Mouse (Mus musculus): ENCODE results near the gene Zdhhc25. TPM values are rescaled to one million over a fixed set of nuclear protein-coding genes. Genes with fewer than 3 reads are reported as not detected.

Zdhhc25 gene
- polyA plus RNA-seq, 2 experiments = not detected

GRCm38 (mm10) chr15:88565307-88565706 is 34.8 kb upstream of the Zdhhc25 start:
- Histone ChIP-seq H3K4me3 (ENCODE audit: insufficient read depth in 1 of 2, low read depth in 2 of 2, low read length in 2 of 2) (no peak overlapping the region), H3K4me2 (ENCODE audit: low read depth) (no peak overlapping the region), H3K27ac (no peak overlapping the region), H3K36me3 (replicated peaks; ENCODE audit: control insufficient read depth, insufficient read depth, low read depth) (no peaks in the 10 kb centered on the region), H3K9me3 (ENCODE audit: control insufficient read depth, low read length) (no peaks in the 10 kb centered on the region), H3K4me1 (replicated peaks; ENCODE audit: control insufficient read depth in 2 of 2, insufficient read depth in 2 of 2, low read length in 1 of 2) (no peaks in the 10 kb centered on the region), H3K27me3 (ENCODE audit: control insufficient read depth, insufficient read depth, low read length) (no peaks in the 10 kb centered on the region), H3K9ac (replicated peaks) (no peak overlapping the region)
- no peak for DNase-seq (ENCODE audit: low read depth in 3 of 3, low spot score in 3 of 3)
- 63% methylated on average over 9 of the region's 9 CpGs for WGBS (ENCODE audit: insufficient replicate concordance)
- TF ChIP-seq CTCF (IDR thresholded peaks at IDR 0.05; ENCODE audit: low read depth) = no peak
- TF ChIP-seq EP300 (IDR thresholded peaks at IDR 0.05; ENCODE audit: low read depth) = no peak
- ATAC-seq (ENCODE audit: insufficient read depth) = no peak

DNA sequence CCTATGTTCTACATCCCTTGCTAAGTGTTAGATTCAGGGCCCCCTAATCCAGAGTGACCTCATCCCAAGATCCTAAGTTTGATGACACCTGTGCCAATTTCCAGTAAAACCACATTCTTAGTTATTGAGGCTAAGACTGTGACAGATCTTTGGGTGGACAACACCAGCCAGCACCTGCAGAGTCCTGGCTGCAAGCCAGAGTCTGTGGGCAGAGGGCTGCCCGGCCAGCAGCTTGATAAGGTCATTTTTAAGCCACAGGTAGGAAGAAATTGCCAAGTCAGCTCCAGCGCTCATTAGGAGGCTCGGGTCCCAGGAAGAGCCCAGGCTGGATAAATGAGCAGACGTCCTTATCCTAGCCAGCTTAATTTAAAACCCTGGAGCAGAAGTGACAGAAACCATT is 34.3 kb upstream of the Zdhhc25 start:
- 54% methylated on average over 4 of the region's 4 CpGs for WGBS (ENCODE audit: insufficient replicate concordance)
- no peak for TF ChIP-seq EP300 (IDR thresholded peaks at IDR 0.05; ENCODE audit: low read depth)
- TF ChIP-seq CTCF (IDR thresholded peaks at IDR 0.05; ENCODE audit: low read depth) = no peak
- no peak for ATAC-seq (ENCODE audit: insufficient read depth)

DNA sequence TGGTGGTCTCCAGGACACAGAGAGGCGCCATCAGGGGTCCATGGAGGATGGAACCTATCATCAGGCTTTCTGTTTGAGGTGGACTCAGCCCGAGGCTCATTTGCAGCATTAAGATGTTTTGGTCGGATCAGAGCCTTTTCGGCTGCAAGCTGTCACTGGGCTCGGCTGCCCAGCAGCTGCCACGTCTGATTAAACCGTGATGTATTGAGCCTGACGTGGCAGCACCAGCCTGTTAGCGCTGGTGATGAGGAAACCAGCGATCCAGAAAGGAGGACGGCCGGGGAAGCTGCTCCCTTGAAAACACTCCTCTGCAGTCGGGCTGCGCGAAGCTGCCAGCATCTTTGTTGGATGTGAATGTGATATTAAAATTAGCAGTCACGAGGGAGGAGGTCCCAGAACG is 29.4 kb upstream of the Zdhhc25 start:
- Histone ChIP-seq H3K4me1 (replicated peaks; ENCODE audit: control insufficient read depth in 2 of 2, insufficient read depth in 2 of 2, low read length in 1 of 2) (no peaks in the 10 kb centered on the region), H3K9ac (replicated peaks) (no peak overlapping the region), H3K27me3 (ENCODE audit: control insufficient read depth, insufficient read depth, low read length) (no peaks in the 10 kb centered on the region), H3K27ac (no peak overlapping the region), H3K4me3 (ENCODE audit: insufficient read depth in 1 of 2, low read depth in 2 of 2, low read length in 2 of 2) (no peak overlapping the region), H3K9me3 (ENCODE audit: control insufficient read depth, low read length) (no peaks in the 10 kb centered on the region), H3K36me3 (replicated peaks; ENCODE audit: control insufficient read depth, insufficient read depth, low read depth) (no peaks in the 10 kb centered on the region), H3K4me2 (ENCODE audit: low read depth) (no peak overlapping the region)
- ATAC-seq (ENCODE audit: insufficient read depth) (no peak), DNase-seq (ENCODE audit: low read depth in 3 of 3, low spot score in 3 of 3) (no peak)
- 65% methylated on average over 17 of the region's 17 CpGs for WGBS (ENCODE audit: insufficient replicate concordance)
- TF ChIP-seq CTCF (IDR thresholded peaks at IDR 0.05; ENCODE audit: low read depth) = no peak
- TF ChIP-seq EP300 (IDR thresholded peaks at IDR 0.05; ENCODE audit: low read depth) = no peak

More for the DNA sequence above, 34.3 kb upstream of the Zdhhc25 start:
- no peaks in the 10 kb centered on the region for H3K4me1 ChIP-seq (replicated peaks; ENCODE audit: control insufficient read depth in 2 of 2, insufficient read depth in 2 of 2, low read length in 1 of 2)
- no peak overlapping the region for H3K27ac ChIP-seq
- no peak overlapping the region for H3K4me2 ChIP-seq (ENCODE audit: low read depth)
- no peak overlapping the region for H3K4me3 ChIP-seq (ENCODE audit: insufficient read depth in 1 of 2, low read depth in 2 of 2, low read length in 2 of 2)
- no peak overlapping the region for H3K9ac ChIP-seq (replicated peaks)
- no peaks in the 10 kb centered on the region for H3K36me3 ChIP-seq (replicated peaks; ENCODE audit: control insufficient read depth, insufficient read depth, low read depth)
- H3K27me3 ChIP-seq (ENCODE audit: control insufficient read depth, insufficient read depth, low read length) = no peaks in the 10 kb centered on the region
- H3K9me3 ChIP-seq (ENCODE audit: control insufficient read depth, low read length) = no peaks in the 10 kb centered on the region
- no peak for DNase-seq (ENCODE audit: low read depth in 3 of 3, low spot score in 3 of 3)

DNA sequence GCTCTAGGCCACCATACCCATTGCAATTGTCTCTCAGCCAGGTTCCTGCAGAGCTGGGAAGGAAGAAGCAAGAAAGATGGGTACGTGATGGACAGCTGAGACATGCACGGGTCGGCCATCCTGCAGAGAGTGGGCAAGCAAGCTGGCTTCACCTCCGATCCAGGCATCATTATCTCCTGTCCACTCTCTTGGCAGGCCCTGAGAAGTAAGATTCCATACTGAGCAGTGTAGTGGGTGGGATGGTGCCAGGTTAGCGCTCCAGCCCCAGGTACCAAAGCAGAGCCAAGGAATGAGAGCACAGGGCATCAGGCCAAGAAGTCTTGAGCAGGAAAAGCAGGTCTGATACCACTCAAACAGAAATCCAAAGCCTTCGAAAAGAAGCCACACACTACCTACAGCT is 20.6 kb upstream of the Zdhhc25 start:
- Histone ChIP-seq H3K27me3 (ENCODE audit: control insufficient read depth, insufficient read depth, low read length) (no peaks in the 10 kb centered on the region), H3K4me2 (ENCODE audit: low read depth) (no peak overlapping the region), H3K27ac (no peak overlapping the region), H3K4me3 (ENCODE audit: insufficient read depth in 1 of 2, low read depth in 2 of 2, low read length in 2 of 2) (no peak overlapping the region), H3K36me3 (replicated peaks; ENCODE audit: control insufficient read depth, insufficient read depth, low read depth) (no peaks in the 10 kb centered on the region), H3K4me1 (replicated peaks; ENCODE audit: control insufficient read depth in 2 of 2, insufficient read depth in 2 of 2, low read length in 1 of 2) (no peaks in the 10 kb centered on the region), H3K9ac (replicated peaks) (no peak overlapping the region), H3K9me3 (ENCODE audit: control insufficient read depth, low read length) (no peaks in the 10 kb centered on the region)
- WGBS (ENCODE audit: insufficient replicate concordance) = 56% methylated on average over 6 of the region's 6 CpGs
- ATAC-seq (ENCODE audit: insufficient read depth) (no peak), DNase-seq (ENCODE audit: low read depth in 3 of 3, low spot score in 3 of 3) (no peak)
- TF ChIP-seq EP300 (IDR thresholded peaks at IDR 0.05; ENCODE audit: low read depth) = no peak
- TF ChIP-seq CTCF (IDR thresholded peaks at IDR 0.05; ENCODE audit: low read depth) = no peak

GRCm38 (mm10) chr15:88602496-88602895 is 2.4 kb downstream of the Zdhhc25 start:
- DNase-seq (ENCODE audit: low read depth in 3 of 3, low spot score in 3 of 3) = no peak
- H3K36me3 ChIP-seq (replicated peaks; ENCODE audit: control insufficient read depth, insufficient read depth, low read depth) = no peaks in the 10 kb centered on the region
- H3K4me3 ChIP-seq (ENCODE audit: insufficient read depth in 1 of 2, low read depth in 2 of 2, low read length in 2 of 2) = no peak overlapping the region
- 68% methylated on average over 3 of the region's 3 CpGs for WGBS (ENCODE audit: insufficient replicate concordance)
- no peak overlapping the region for H3K27ac ChIP-seq
- no peaks in the 10 kb centered on the region for H3K27me3 ChIP-seq (ENCODE audit: control insufficient read depth, insufficient read depth, low read length)
- no peak for ATAC-seq (ENCODE audit: insufficient read depth)
- no peaks in the 10 kb centered on the region for H3K9me3 ChIP-seq (ENCODE audit: control insufficient read depth, low read length)
- H3K4me1 ChIP-seq (replicated peaks; ENCODE audit: control insufficient read depth in 2 of 2, insufficient read depth in 2 of 2, low read length in 1 of 2) = no peaks in the 10 kb centered on the region
- no peak overlapping the region for H3K4me2 ChIP-seq (ENCODE audit: low read depth)
- no peak overlapping the region for H3K9ac ChIP-seq (replicated peaks)
- no peak for TF ChIP-seq CTCF (IDR thresholded peaks at IDR 0.05; ENCODE audit: low read depth)
- no peak for TF ChIP-seq EP300 (IDR thresholded peaks at IDR 0.05; ENCODE audit: low read depth)

Measured in liver, embryonic 14.5 days (tissue).